35 mouse cellular contexts compared by ENCODE assay signal in genomic region chr6:115506425-115506824, GRCm38 (mm10).
"Had no signal": no experiment of that assay in that cellular context is flagged by ENCODE, and none has a peak within 500 bp of the region (broad histone marks: within the 10 kb centered on the region; RNA-seq: fewer than 3 reads in every experiment).

No protein-coding gene starts in this region.

- H3K4me2 ChIP-seq: heart, embryonic 11.5 days; heart, embryonic 12.5 days; heart, embryonic 13.5 days; heart, embryonic 15.5 days; hindbrain, embryonic 12.5 days; hindbrain, embryonic 13.5 days; hindbrain, embryonic 14.5 days; hindbrain, embryonic 15.5 days; intestine, embryonic 15.5 days; kidney, embryonic 15.5 days had no signal

- H3K4me3 ChIP-seq: heart, embryonic 10.5 days; heart, embryonic 12.5 days; heart, embryonic 13.5 days; heart, embryonic 15.5 days; hindbrain, embryonic 10.5 days; hindbrain, embryonic 12.5 days; hindbrain, embryonic 13.5 days; hindbrain, embryonic 15.5 days; intestine, embryonic 15.5 days; kidney, embryonic 15.5 days; layer of hippocampus, adult 2 months; left cerebral cortex, adult 2 months had no signal

- DNase-seq: heart, postnatal 10 days; heart, postnatal 14 days; heart, postnatal 36 days; kidney, adult 11 months; kidney, adult 18-20 months; kidney, adult 2 months; kidney, adult 8-10 months; kidney, adult 9 months; kidney, postnatal 10 days; kidney, postnatal 14 days; kidney, postnatal 25 days; kidney, postnatal 36 days; kidney, postnatal 4 days; layer of hippocampus, adult 9-11 months; layer of hippocampus, postnatal 36 days had no signal

- H3K36me3 ChIP-seq: heart, embryonic 10.5 days; heart, embryonic 12.5 days; heart, embryonic 13.5 days; heart, embryonic 15.5 days; hindbrain, embryonic 10.5 days; hindbrain, embryonic 12.5 days; hindbrain, embryonic 13.5 days; hindbrain, embryonic 15.5 days; intestine, embryonic 15.5 days; kidney, embryonic 15.5 days had no signal

- ATAC-seq: hindbrain, embryonic 16.5 days; hindbrain, postnatal 0 days; inflammation-experienced regulatory T-cells, adult 6 months; intestine, embryonic 15.5 days; intestine, embryonic 16.5 days; intestine, postnatal 0 days had no signal

- H3K27me3 ChIP-seq: heart, embryonic 12.5 days; heart, embryonic 13.5 days; heart, embryonic 15.5 days; hindbrain, embryonic 12.5 days; hindbrain, embryonic 13.5 days; hindbrain, embryonic 15.5 days; intestine, embryonic 15.5 days; kidney, embryonic 15.5 days had no signal

- H3K9me3 ChIP-seq: heart, embryonic 10.5 days; heart, embryonic 13.5 days; heart, embryonic 15.5 days; hindbrain, embryonic 15.5 days; intestine, embryonic 15.5 days had no signal

- H3K9ac ChIP-seq: heart, embryonic 12.5 days; heart, embryonic 13.5 days; heart, embryonic 15.5 days; hindbrain, embryonic 12.5 days; hindbrain, embryonic 13.5 days; hindbrain, embryonic 14.5 days; hindbrain, embryonic 15.5 days; intestine, embryonic 15.5 days; kidney, embryonic 15.5 days had no signal

- H3K27ac ChIP-seq: heart, embryonic 10.5 days; heart, embryonic 13.5 days; heart, embryonic 15.5 days; hindbrain, embryonic 10.5 days; hindbrain, embryonic 12.5 days; hindbrain, embryonic 13.5 days; hindbrain, embryonic 14.5 days; hindbrain, embryonic 15.5 days; hindbrain, postnatal 0 days; intestine, embryonic 15.5 days; kidney, embryonic 15.5 days; kidney, postnatal 0 days; layer of hippocampus, adult 2 months; left cerebral cortex, adult 2 months had no signal

- H3K4me1 ChIP-seq: hindbrain, embryonic 12.5 days; hindbrain, embryonic 13.5 days; hindbrain, embryonic 15.5 days had no signal
